Mouse (Mus musculus) C2C12 (cell line): ENCODE measurements around the gene Serpina3g. TPM values are rescaled to one million over a fixed set of nuclear protein-coding genes. Genes with fewer than 3 reads are reported as not detected.

Experiments
- H3K27me3 ChIP-seq: one replicate; pipeline ENCODE4 v1.6.1; 2011; ENCODE audit not compliant: control insufficient read depth, insufficient read depth, insufficient read length
- H3K36me3 ChIP-seq: one replicate; pipeline ENCODE4 v1.6.1; 2011; ENCODE audit not compliant: control insufficient read depth, insufficient read depth
- H3K4me3 ChIP-seq: one replicate; pipeline ENCODE4 v1.5.1; 2011; ENCODE audit warnings: mild to moderate bottlenecking, control low read depth; ENCODE audit not compliant: poor library complexity, insufficient read depth, severe bottlenecking
- H3K79me2 ChIP-seq: one replicate; pipeline ENCODE4 v1.6.1; 2011; ENCODE audit not compliant: control insufficient read depth, insufficient read depth
- H3K79me3 ChIP-seq: one replicate; pipeline ENCODE4 v1.6.1; 2011; ENCODE audit warnings: low read depth, control low read depth
- H3ac ChIP-seq: one replicate; pipeline ENCODE3; 2011; ENCODE audit warnings: low read depth; ENCODE audit not compliant: control insufficient read depth, insufficient read length
- CEBPB ChIP-seq: IDR thresholded peaks from one replicate; pipeline ENCODE4 v1.6.1; 2011; ENCODE audit warnings: low read depth, mild to moderate bottlenecking, control low read depth, moderate library complexity
- CTCF ChIP-seq: IDR thresholded peaks from one replicate; pipeline ENCODE4 v1.5.1; 2011; ENCODE audit not compliant: control insufficient read depth, insufficient read depth, insufficient read length
- FOSL1 ChIP-seq: IDR thresholded peaks from one replicate; pipeline ENCODE4 v1.8.0; 2011; ENCODE audit warnings: mild to moderate bottlenecking, low read length; ENCODE audit not compliant: poor library complexity, insufficient read depth, severe bottlenecking
- MAX ChIP-seq: IDR thresholded peaks from one replicate; pipeline ENCODE4 v1.6.1; 2011; ENCODE audit warnings: mild to moderate bottlenecking, control low read depth
- MYOD1 ChIP-seq: IDR thresholded peaks from one replicate; pipeline ENCODE4 v1.6.1; 2011; ENCODE audit warnings: low read depth; ENCODE audit not compliant: control insufficient read depth, insufficient read length
- MYOG ChIP-seq: IDR thresholded peaks from one replicate; pipeline ENCODE4 v1.6.1; 2011; ENCODE audit not compliant: control insufficient read depth, insufficient read length; ENCODE audit errors: extremely low read depth
- USF1 ChIP-seq: IDR thresholded peaks from one replicate; pipeline ENCODE4 v1.6.1; 2011; ENCODE audit warnings: low read depth, mild to moderate bottlenecking, control low read depth, moderate library complexity
- polyA plus RNA-seq: library from polyadenylated mRNA; unstranded; fragments of >200 nt; fragmentation: generic; extraction: Trizol; gene quantifications from one replicate; pipeline ENCODE4 v1.2.1, GENCODE M21; 2012; ENCODE audit warnings: missing spikeins

The Serpina3g gene
- polyA plus RNA-seq, 1 experiment, result 0.14 TPM

DNA sequence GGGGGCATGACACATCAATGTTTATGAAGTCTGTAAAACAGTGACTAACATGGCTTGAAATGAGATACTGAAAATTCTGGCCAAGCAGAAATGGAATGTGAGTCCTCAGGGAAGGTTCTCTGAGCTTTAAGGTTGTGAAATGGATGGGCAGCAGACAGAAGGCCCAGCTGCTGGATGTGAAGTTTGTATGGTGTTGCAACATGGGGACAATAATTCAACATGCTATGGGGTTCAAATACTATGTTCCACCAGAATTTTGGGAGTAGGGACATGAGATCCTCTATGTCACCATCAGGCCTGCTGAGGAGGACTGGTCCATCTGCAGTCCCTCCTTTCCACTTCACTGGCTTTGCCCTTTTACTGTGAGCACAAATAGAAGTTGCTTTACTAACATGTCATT is 7.3 kb downstream of the Serpina3g start:
- Histone ChIP-seq H3K4me3 (no peak overlapping the region), H3K36me3 (no peaks in the 10 kb centered on the region), H3K79me2 (no peaks in the 10 kb centered on the region), H3ac (no peak overlapping the region), H3K27me3 (no peaks in the 10 kb centered on the region), H3K79me3 (no peaks in the 10 kb centered on the region)
- TF ChIP-seq CEBPB (no peak), FOSL1 (no peak), CTCF (no peak), USF1 (no peak), MAX (no peak), MYOG (no peak), MYOD1 (no peak)

DNA sequence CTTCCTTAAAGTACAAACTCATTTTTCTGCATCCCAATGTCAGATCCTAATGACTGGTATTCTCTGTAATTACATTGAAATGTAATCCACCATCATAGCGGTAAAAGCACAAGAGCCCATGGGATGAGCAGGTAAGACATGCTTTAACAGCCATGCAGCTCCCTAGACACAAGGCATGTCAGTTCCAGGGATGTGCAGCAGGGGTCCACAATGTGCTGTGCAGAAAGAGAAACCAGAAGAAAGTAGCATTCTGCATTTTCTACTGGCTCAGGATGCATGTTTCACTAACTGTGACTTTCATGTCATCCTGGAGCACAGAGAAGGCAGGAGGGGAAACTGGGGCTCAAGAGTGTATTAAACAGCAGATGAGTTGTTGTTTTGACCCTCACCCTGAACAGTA is 9.0 kb downstream of the Serpina3g start:
- TF ChIP-seq FOSL1 (no peak), CEBPB (no peak), MAX (no peak), MYOG (no peak), USF1 (no peak), CTCF (no peak), MYOD1 (no peak)
- no peaks in the 10 kb centered on the region for H3K79me3 ChIP-seq
- H3ac ChIP-seq, result no peak overlapping the region

GRCm38 (mm10) chr12:104245595-104245994 is 9.6 kb downstream of the Serpina3g start:
- no peak overlapping the region for H3K4me3 ChIP-seq
- no peak overlapping the region for H3ac ChIP-seq
- H3K27me3 ChIP-seq, result no peaks in the 10 kb centered on the region
- H3K79me3 ChIP-seq, result no peaks in the 10 kb centered on the region
- no peak for TF ChIP-seq MYOG
- no peak for TF ChIP-seq CTCF
- TF ChIP-seq USF1, result no peak
- no peak for TF ChIP-seq MYOD1
- no peak for TF ChIP-seq CEBPB
- TF ChIP-seq FOSL1, result no peak
- TF ChIP-seq MAX, result no peak
- H3K79me2 ChIP-seq, result no peaks in the 10 kb centered on the region
- H3K36me3 ChIP-seq, result no peaks in the 10 kb centered on the region

More for the DNA sequence above, 9.0 kb downstream of the Serpina3g start:
- no peaks in the 10 kb centered on the region for H3K79me2 ChIP-seq
- no peak overlapping the region for H3K4me3 ChIP-seq
- H3K27me3 ChIP-seq, result no peaks in the 10 kb centered on the region
- H3K36me3 ChIP-seq, result no peaks in the 10 kb centered on the region

- H3K4me3 ChIP-seq, result no peak overlapping the region
- H3K27me3 ChIP-seq, result no peaks in the 10 kb centered on the region
Measured at GRCm38 (mm10) chr12:104247553-104248002, 11.5 kb downstream of the Serpina3g start.

GRCm38 (mm10) chr12:104248231-104248630 is 12.2 kb downstream of the Serpina3g start:
- Histone ChIP-seq H3ac (no peak overlapping the region), H3K27me3 (no peaks in the 10 kb centered on the region), H3K4me3 (no peak overlapping the region), H3K79me2 (no peaks in the 10 kb centered on the region), H3K79me3 (no peaks in the 10 kb centered on the region), H3K36me3 (no peaks in the 10 kb centered on the region)
- no peak for TF ChIP-seq USF1
- no peak for TF ChIP-seq CTCF
- TF ChIP-seq MAX, result no peak
- no peak for TF ChIP-seq MYOD1
- TF ChIP-seq CEBPB, result no peak
- no peak for TF ChIP-seq FOSL1
- TF ChIP-seq MYOG, result no peak

More at GRCm38 (mm10) chr12:104247553-104248002, 11.5 kb downstream of the Serpina3g start:
- H3K79me2 ChIP-seq, result no peaks in the 10 kb centered on the region
- H3ac ChIP-seq, result no peak overlapping the region
- H3K79me3 ChIP-seq, result no peaks in the 10 kb centered on the region
- TF ChIP-seq MYOG (no peak), CEBPB (no peak), MYOD1 (no peak), USF1 (no peak), FOSL1 (no peak), MAX (no peak), CTCF (no peak)
- H3K36me3 ChIP-seq, result no peaks in the 10 kb centered on the region

DNA sequence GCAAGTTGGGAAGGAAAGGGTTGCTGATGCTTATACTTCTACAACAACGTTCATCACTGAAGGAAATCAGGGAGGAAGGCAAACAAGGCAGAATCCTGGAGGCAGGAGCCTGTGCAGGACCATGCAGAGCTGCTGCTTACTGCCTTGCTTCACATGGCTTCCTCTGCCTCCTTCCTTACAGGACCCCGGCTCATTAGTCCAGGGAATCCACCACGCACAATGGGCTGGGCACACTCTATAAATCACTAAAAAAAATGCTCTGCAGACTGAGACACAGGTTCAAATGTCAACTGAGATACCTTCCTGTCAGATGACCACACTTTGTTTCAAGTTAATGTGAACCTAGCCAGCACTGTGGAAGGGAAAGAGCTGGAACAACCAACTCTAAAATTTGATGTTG is 25.0 kb downstream of the Serpina3g start:
- Histone ChIP-seq H3K27me3 (no peaks in the 10 kb centered on the region), H3K4me3 (no peak overlapping the region), H3ac (no peak overlapping the region), H3K79me3 (no peaks in the 10 kb centered on the region), H3K36me3 (no peaks in the 10 kb centered on the region), H3K79me2 (no peaks in the 10 kb centered on the region)
- TF ChIP-seq FOSL1, result no peak
- no peak for TF ChIP-seq MAX
- TF ChIP-seq USF1, result no peak
- TF ChIP-seq MYOD1, result no peak
- no peak for TF ChIP-seq CEBPB
